Mouse (Mus musculus) CH12.LX (cell line): ENCODE measurements around the gene Lpar3. TPM values are rescaled to one million over a fixed set of nuclear protein-coding genes. Genes with fewer than 3 reads are reported as not detected.

Experiments
- DNase-seq: peaks from one replicate; pipeline ENCODE4 v3.0.0-alpha.2; 2013; ENCODE audit errors: extremely low read depth
- H3K27ac ChIP-seq: 2 replicates; pipeline ENCODE4 v1.5.1; 2012; ENCODE audit warnings: low read depth, mild to moderate bottlenecking, control low read depth, moderate library complexity; ENCODE audit not compliant: insufficient read depth
- H3K27me3 ChIP-seq: replicated peaks from 2 replicates; pipeline ENCODE3; 2012; ENCODE audit warnings: inconsistent platforms
- H3K36me3 ChIP-seq, 2 experiments: replicated peaks in 1 of 2; 2 replicates each; pipeline versions ENCODE3 to v1.6.1; 2012; ENCODE audit warnings: inconsistent platforms in 1 of 2, low read length in 1 of 2, mild to moderate bottlenecking in 1 of 2, mixed read lengths in 1 of 2, moderate library complexity in 1 of 2; ENCODE audit not compliant: control insufficient read depth in 1 of 2, insufficient read depth in 1 of 2
- H3K4me1 ChIP-seq, 2 experiments: 2 replicates each; pipeline ENCODE4 v1.6.1; 2012; ENCODE audit warnings: inconsistent platforms in 1 of 2, moderate library complexity in 1 of 2; ENCODE audit not compliant: insufficient read depth in 2 of 2, control insufficient read depth in 1 of 2
- H3K4me2 ChIP-seq: 2 replicates; pipeline ENCODE4 v1.6.1; 2012; ENCODE audit warnings: low read depth, mild to moderate bottlenecking, control low read depth; ENCODE audit not compliant: poor library complexity, insufficient read depth, severe bottlenecking
- H3K4me3 ChIP-seq, 3 experiments: fragments of 150-350 bp in 1 of 3; sonication (generic) in 1 of 3; replicated peaks in 1 of 3; 2 replicates each; pipeline versions ENCODE3 to v1.5.1; 2011 to 2012; ENCODE audit warnings: low read depth in 2 of 3, low read length in 2 of 3, mild to moderate bottlenecking in 2 of 3, moderate library complexity in 2 of 3, control low read depth in 1 of 3, improper control_type of control experiment in 1 of 3, inconsistent platforms in 1 of 3, mixed read lengths in 1 of 3; ENCODE audit not compliant: poor library complexity in 1 of 3
- H3K79me2 ChIP-seq: replicated peaks from 2 replicates; pipeline ENCODE4 v1.6.1; 2012; ENCODE audit warnings: mild to moderate bottlenecking, moderate library complexity; ENCODE audit not compliant: control insufficient read depth, poor library complexity, insufficient read depth, severe bottlenecking; ENCODE audit errors: extremely low read depth
- H3K9ac ChIP-seq: 2 replicates; pipeline ENCODE4 v1.6.1; 2012; ENCODE audit warnings: low read depth, mild to moderate bottlenecking, control low read depth, moderate library complexity; ENCODE audit not compliant: insufficient read depth
- H3K9me3 ChIP-seq: replicated peaks from 2 replicates; pipeline ENCODE3; 2012; ENCODE audit warnings: low read length, inconsistent platforms, mixed read lengths
- CHD1 ChIP-seq: IDR thresholded peaks from 2 replicates; pipeline ENCODE4 v1.6.1; 2012; ENCODE audit warnings: low read depth, low read length, improper control_type of control experiment, inconsistent platforms
- CHD2 ChIP-seq: IDR thresholded peaks from 2 replicates; pipeline ENCODE4 v1.6.1; 2011; ENCODE audit warnings: low read length, improper control_type of control experiment
- E2F4 ChIP-seq: IDR thresholded peaks from 2 replicates; pipeline ENCODE4 v1.6.1; 2011; ENCODE audit warnings: low read depth, low read length, improper control_type of control experiment; ENCODE audit not compliant: insufficient replicate concordance
- HCFC1 ChIP-seq: IDR thresholded peaks from 2 replicates; pipeline ENCODE4 v1.6.1; 2012; ENCODE audit warnings: low read depth, mild to moderate bottlenecking, inconsistent platforms, low read length, improper control_type of control experiment
- IRF4 ChIP-seq: IDR thresholded peaks from 2 replicates; pipeline ENCODE4 v1.6.1; 2014; ENCODE audit warnings: low read depth, mild to moderate bottlenecking, inconsistent platforms, low read length, improper control_type of control experiment
- JUN ChIP-seq: IDR thresholded peaks from 2 replicates; pipeline ENCODE4 v1.6.1; 2011; ENCODE audit warnings: low read depth, mild to moderate bottlenecking, low read length, improper control_type of control experiment, moderate library complexity; ENCODE audit not compliant: insufficient read depth
- JUND ChIP-seq: conservative IDR thresholded peaks from 2 replicates; pipeline ENCODE4 v1.6.1; 2011; ENCODE audit warnings: low read depth, low read length, improper control_type of control experiment
- KAT2A ChIP-seq: IDR thresholded peaks from 2 replicates; pipeline ENCODE4 v1.6.1; 2012; ENCODE audit warnings: low read length, improper control_type of control experiment, inconsistent platforms; ENCODE audit not compliant: insufficient replicate concordance
- MAFK ChIP-seq: IDR thresholded peaks from 2 replicates; pipeline ENCODE4 v1.6.1; 2011; ENCODE audit warnings: low read length, improper control_type of control experiment; ENCODE audit not compliant: insufficient replicate concordance
- MEF2A ChIP-seq: IDR thresholded peaks from 2 replicates; pipeline ENCODE4 v1.6.1; 2014; ENCODE audit warnings: low read depth, mild to moderate bottlenecking, inconsistent platforms, low read length, improper control_type of control experiment, borderline replicate concordance
- MXI1 ChIP-seq: IDR thresholded peaks from 2 replicates; pipeline ENCODE4 v1.6.1; 2011; ENCODE audit warnings: mild to moderate bottlenecking, low read depth, low read length, improper control_type of control experiment
- MYC ChIP-seq: IDR thresholded peaks from 2 replicates; pipeline ENCODE4 v1.6.1; 2011; ENCODE audit warnings: low read depth, mild to moderate bottlenecking, improper control_type of control experiment, low read length
- NELFE ChIP-seq: IDR thresholded peaks from 2 replicates; pipeline ENCODE4 v1.6.1; 2011; ENCODE audit warnings: low read depth, low read length, improper control_type of control experiment
- NRF1 ChIP-seq: IDR thresholded peaks from 2 replicates; pipeline ENCODE4 v1.6.1; 2014; ENCODE audit warnings: low read depth, mild to moderate bottlenecking, inconsistent platforms, low read length, improper control_type of control experiment, moderate library complexity
- RCOR1 ChIP-seq: conservative IDR thresholded peaks from 2 replicates; pipeline ENCODE4 v1.6.1; 2012; ENCODE audit warnings: low read depth, mild to moderate bottlenecking, inconsistent platforms, low read length, improper control_type of control experiment
- SIN3A ChIP-seq: IDR thresholded peaks from 2 replicates; pipeline ENCODE4 v1.6.1; 2012; ENCODE audit warnings: low read length, improper control_type of control experiment, inconsistent platforms
- SMC3 ChIP-seq: IDR thresholded peaks from 2 replicates; pipeline ENCODE4 v1.6.1; 2011; ENCODE audit warnings: low read depth, low read length, improper control_type of control experiment
- TBP ChIP-seq: conservative IDR thresholded peaks from 2 replicates; pipeline ENCODE4 v1.6.1; 2011; ENCODE audit warnings: low read depth, low read length, improper control_type of control experiment
- TCF12 ChIP-seq: IDR thresholded peaks from 2 replicates; pipeline ENCODE4 v1.6.1; 2014; ENCODE audit warnings: low read depth, mild to moderate bottlenecking, inconsistent platforms, low read length, improper control_type of control experiment
- UBTF ChIP-seq: IDR thresholded peaks from 2 replicates; pipeline ENCODE4 v1.6.1; 2012; ENCODE audit warnings: low read depth, mild to moderate bottlenecking, inconsistent platforms, low read length, improper control_type of control experiment, moderate library complexity
- ZC3H11A ChIP-seq: IDR thresholded peaks from 2 replicates; pipeline ENCODE4 v1.6.1; 2012; ENCODE audit warnings: low read depth, mild to moderate bottlenecking, inconsistent platforms, low read length, improper control_type of control experiment
- ZKSCAN1 ChIP-seq: IDR thresholded peaks from 2 replicates; pipeline ENCODE4 v1.6.1; 2012; ENCODE audit warnings: low read depth, inconsistent platforms, low read length, improper control_type of control experiment, borderline replicate concordance
- ZNF384 ChIP-seq: IDR thresholded peaks from 2 replicates; pipeline ENCODE4 v1.6.1; 2012; ENCODE audit warnings: low read depth, low read length, improper control_type of control experiment, inconsistent platforms
- dilution Hi-C: fragments of 300-500 bp; cut with MboI; formaldehyde crosslinking; loops from 2 replicates; pipeline ENCODE4 v1.14.3; 2020; ENCODE audit warnings: low sequenced_read_pairs; ENCODE audit not compliant: extremely low pct_unique_long_range_greater_than_20kb, extremely low pct_ligation_motif_present
- in situ Hi-C: fragments of 300-500 bp; cut with MboI; formaldehyde crosslinking; loops from 3 replicates; pipeline ENCODE4 v1.14.3; 2019; ENCODE audit warnings: low sequenced_read_pairs, low pct_ligation_motif_present, low pct_unique_long_range_greater_than_20kb, mixed read lengths
- polyA plus RNA-seq: library from polyadenylated mRNA; unstranded; fragments of >175 nt; gene quantifications from 2 replicates; pipeline ENCODE4 v1.2.1, GENCODE M21; 2012; ENCODE audit warnings: low read depth; ENCODE audit not compliant: insufficient read length
- total RNA-seq, 2 experiments: library from RNA; depleted of rRNA; stranded (reverse); fragments of 300-350 nt in 1 of 2; fragments of >200 nt in 1 of 2; gene quantifications; 2 replicates each; pipeline ENCODE4 v1.2.3; 2012 to 2014

Lpar3 gene
- total and polyA plus RNA-seq, 3 experiments = not detected

GRCm38 (mm10) chr3:146236280-146236679 lies 15.5 kb downstream of the Lpar3 start:
- H3K4me2 ChIP-seq = no peak overlapping the region
- no peak for TF ChIP-seq ZC3H11A
- no peak for TF ChIP-seq RCOR1
- TF ChIP-seq ZNF384 = no peak
- TF ChIP-seq MYC = no peak
- no peak for TF ChIP-seq ZKSCAN1
- no peak for TF ChIP-seq SMC3
- TF ChIP-seq, all 38 proteins: peak for 0
- dilution Hi-C loops = no loop called here
- no peak for DNase-seq
- Histone ChIP-seq H3K9me3 (no peaks in the 10 kb centered on the region), H3K36me3 (no peaks in the 10 kb centered on the region), H3K4me3 (no peak overlapping the region), H3K27ac (no peak overlapping the region), H3K9ac (no peak overlapping the region), H3K27me3 (peaks cover 2% of the 10 kb centered on the region), H3K79me2 (no peaks in the 10 kb centered on the region), H3K4me1 (peaks cover 9 to 23% of the 10 kb centered on the region in 2 experiments)
- in situ Hi-C loops = no loop called here

- TF ChIP-seq MXI1 = no peak
- no peak for TF ChIP-seq NRF1
- no peak for TF ChIP-seq CHD2
- no peak for TF ChIP-seq E2F4
- TF ChIP-seq IRF4 = no peak
- no peak for TF ChIP-seq MAFK
- TF ChIP-seq HCFC1 = no peak
- no peak for TF ChIP-seq TCF12
- no peak for TF ChIP-seq UBTF
- no peak for TF ChIP-seq JUN
- no peak for TF ChIP-seq MEF2A
- TF ChIP-seq JUND = no peak
- TF ChIP-seq NELFE = no peak
- TF ChIP-seq TBP = no peak
- no peak for TF ChIP-seq SIN3A
- no peak for TF ChIP-seq RCOR1
- no peak for TF ChIP-seq ZC3H11A
- no peak for TF ChIP-seq CHD1
- TF ChIP-seq KAT2A = no peak
- no peak for TF ChIP-seq MYC
- in situ Hi-C loops (no loop called here), dilution Hi-C loops (no loop called here)
- H3K9me3 ChIP-seq = no peaks in the 10 kb centered on the region
- peaks cover 2% of the 10 kb centered on the region for H3K27me3 ChIP-seq
- no peak overlapping the region for H3K4me2 ChIP-seq
- no peaks in the 10 kb centered on the region for H3K79me2 ChIP-seq
- no peak overlapping the region for H3K27ac ChIP-seq
- no peak overlapping the region for H3K9ac ChIP-seq
- H3K36me3 ChIP-seq = no peaks in the 10 kb centered on the region
- H3K4me3 ChIP-seq = no peak overlapping the region
- no peak for DNase-seq
- H3K4me1 ChIP-seq = peaks cover 11 to 23% of the 10 kb centered on the region in 2 experiments
Observed at GRCm38 (mm10) chr3:146237676-146238075, 16.9 kb downstream of the Lpar3 start.
